Mouse (Mus musculus) CH12.LX (cell line): Measurements from ENCODE around the gene Aif1l. TPM values are rescaled to one million over a fixed set of nuclear protein-coding genes. Genes with fewer than 3 reads are reported as not detected.

Source experiments
- DNase-seq: peaks from one replicate; pipeline ENCODE4 v3.0.0-alpha.2; 2013; ENCODE audit errors: extremely low read depth
- H3K27ac ChIP-seq: 2 replicates; pipeline ENCODE4 v1.5.1; 2012; ENCODE audit warnings: low read depth, mild to moderate bottlenecking, control low read depth, moderate library complexity; ENCODE audit not compliant: insufficient read depth
- H3K27me3 ChIP-seq: replicated peaks from 2 replicates; pipeline ENCODE3; 2012; ENCODE audit warnings: inconsistent platforms
- H3K36me3 ChIP-seq, 2 experiments: replicated peaks in 1 of 2; 2 replicates each; pipeline versions ENCODE3 to v1.6.1; 2012; ENCODE audit warnings: inconsistent platforms in 1 of 2, low read length in 1 of 2, mild to moderate bottlenecking in 1 of 2, mixed read lengths in 1 of 2, moderate library complexity in 1 of 2; ENCODE audit not compliant: control insufficient read depth in 1 of 2, insufficient read depth in 1 of 2
- H3K4me1 ChIP-seq, 2 experiments: 2 replicates each; pipeline ENCODE4 v1.6.1; 2012; ENCODE audit warnings: inconsistent platforms in 1 of 2, moderate library complexity in 1 of 2; ENCODE audit not compliant: insufficient read depth in 2 of 2, control insufficient read depth in 1 of 2
- H3K4me2 ChIP-seq: 2 replicates; pipeline ENCODE4 v1.6.1; 2012; ENCODE audit warnings: low read depth, mild to moderate bottlenecking, control low read depth; ENCODE audit not compliant: poor library complexity, insufficient read depth, severe bottlenecking
- H3K4me3 ChIP-seq, 3 experiments: fragments of 150-350 bp in 1 of 3; sonication (generic) in 1 of 3; replicated peaks in 1 of 3; 2 replicates each; pipeline versions ENCODE3 to v1.5.1; 2011 to 2012; ENCODE audit warnings: low read depth in 2 of 3, low read length in 2 of 3, mild to moderate bottlenecking in 2 of 3, moderate library complexity in 2 of 3, control low read depth in 1 of 3, improper control_type of control experiment in 1 of 3, inconsistent platforms in 1 of 3, mixed read lengths in 1 of 3; ENCODE audit not compliant: poor library complexity in 1 of 3
- H3K79me2 ChIP-seq: replicated peaks from 2 replicates; pipeline ENCODE4 v1.6.1; 2012; ENCODE audit warnings: mild to moderate bottlenecking, moderate library complexity; ENCODE audit not compliant: control insufficient read depth, poor library complexity, insufficient read depth, severe bottlenecking; ENCODE audit errors: extremely low read depth
- H3K9ac ChIP-seq: 2 replicates; pipeline ENCODE4 v1.6.1; 2012; ENCODE audit warnings: low read depth, mild to moderate bottlenecking, control low read depth, moderate library complexity; ENCODE audit not compliant: insufficient read depth
- H3K9me3 ChIP-seq: replicated peaks from 2 replicates; pipeline ENCODE3; 2012; ENCODE audit warnings: low read length, inconsistent platforms, mixed read lengths
- E2F4 ChIP-seq: IDR thresholded peaks from 2 replicates; pipeline ENCODE4 v1.6.1; 2011; ENCODE audit warnings: low read depth, low read length, improper control_type of control experiment; ENCODE audit not compliant: insufficient replicate concordance
- ELF1 ChIP-seq: IDR thresholded peaks from 2 replicates; pipeline ENCODE4 v1.6.1; 2014; ENCODE audit warnings: low read depth, mild to moderate bottlenecking, inconsistent platforms, low read length, improper control_type of control experiment
- EP300 ChIP-seq: IDR thresholded peaks from 2 replicates; pipeline ENCODE4 v1.6.1; 2011; ENCODE audit warnings: low read length, improper control_type of control experiment
- ETS1 ChIP-seq: conservative IDR thresholded peaks from 2 replicates; pipeline ENCODE4 v1.6.1; 2012; ENCODE audit warnings: low read depth, mild to moderate bottlenecking, inconsistent platforms, low read length, improper control_type of control experiment, moderate library complexity
- HCFC1 ChIP-seq: IDR thresholded peaks from 2 replicates; pipeline ENCODE4 v1.6.1; 2012; ENCODE audit warnings: low read depth, mild to moderate bottlenecking, inconsistent platforms, low read length, improper control_type of control experiment
- IRF4 ChIP-seq: IDR thresholded peaks from 2 replicates; pipeline ENCODE4 v1.6.1; 2014; ENCODE audit warnings: low read depth, mild to moderate bottlenecking, inconsistent platforms, low read length, improper control_type of control experiment
- JUN ChIP-seq: IDR thresholded peaks from 2 replicates; pipeline ENCODE4 v1.6.1; 2011; ENCODE audit warnings: low read depth, mild to moderate bottlenecking, low read length, improper control_type of control experiment, moderate library complexity; ENCODE audit not compliant: insufficient read depth
- MAFK ChIP-seq: IDR thresholded peaks from 2 replicates; pipeline ENCODE4 v1.6.1; 2011; ENCODE audit warnings: low read length, improper control_type of control experiment; ENCODE audit not compliant: insufficient replicate concordance
- MAX ChIP-seq: IDR thresholded peaks from 2 replicates; pipeline ENCODE4 v1.6.1; 2011; ENCODE audit warnings: low read length, improper control_type of control experiment
- MAZ ChIP-seq: IDR thresholded peaks from 2 replicates; pipeline ENCODE4 v1.6.1; 2012; ENCODE audit warnings: low read depth, mild to moderate bottlenecking, inconsistent platforms, low read length, improper control_type of control experiment, moderate library complexity
- MEF2A ChIP-seq: IDR thresholded peaks from 2 replicates; pipeline ENCODE4 v1.6.1; 2014; ENCODE audit warnings: low read depth, mild to moderate bottlenecking, inconsistent platforms, low read length, improper control_type of control experiment, borderline replicate concordance
- MYC ChIP-seq: IDR thresholded peaks from 2 replicates; pipeline ENCODE4 v1.6.1; 2011; ENCODE audit warnings: low read depth, mild to moderate bottlenecking, improper control_type of control experiment, low read length
- NELFE ChIP-seq: IDR thresholded peaks from 2 replicates; pipeline ENCODE4 v1.6.1; 2011; ENCODE audit warnings: low read depth, low read length, improper control_type of control experiment
- NRF1 ChIP-seq: IDR thresholded peaks from 2 replicates; pipeline ENCODE4 v1.6.1; 2014; ENCODE audit warnings: low read depth, mild to moderate bottlenecking, inconsistent platforms, low read length, improper control_type of control experiment, moderate library complexity
- PAX5 ChIP-seq: IDR thresholded peaks from 2 replicates; pipeline ENCODE4 v1.6.1; 2012; ENCODE audit warnings: low read length, inconsistent platforms, mixed read lengths
- RCOR1 ChIP-seq: conservative IDR thresholded peaks from 2 replicates; pipeline ENCODE4 v1.6.1; 2012; ENCODE audit warnings: low read depth, mild to moderate bottlenecking, inconsistent platforms, low read length, improper control_type of control experiment
- SIN3A ChIP-seq: IDR thresholded peaks from 2 replicates; pipeline ENCODE4 v1.6.1; 2012; ENCODE audit warnings: low read length, improper control_type of control experiment, inconsistent platforms
- TCF12 ChIP-seq: IDR thresholded peaks from 2 replicates; pipeline ENCODE4 v1.6.1; 2014; ENCODE audit warnings: low read depth, mild to moderate bottlenecking, inconsistent platforms, low read length, improper control_type of control experiment
- UBTF ChIP-seq: IDR thresholded peaks from 2 replicates; pipeline ENCODE4 v1.6.1; 2012; ENCODE audit warnings: low read depth, mild to moderate bottlenecking, inconsistent platforms, low read length, improper control_type of control experiment, moderate library complexity
- USF1 ChIP-seq: IDR thresholded peaks from 2 replicates; pipeline ENCODE4 v1.6.1; 2014; ENCODE audit warnings: low read depth, mild to moderate bottlenecking, inconsistent platforms, low read length, improper control_type of control experiment
- USF2 ChIP-seq: conservative IDR thresholded peaks from 2 replicates; pipeline ENCODE4 v1.6.1; 2011; ENCODE audit warnings: low read depth, low read length, improper control_type of control experiment
- ZC3H11A ChIP-seq: IDR thresholded peaks from 2 replicates; pipeline ENCODE4 v1.6.1; 2012; ENCODE audit warnings: low read depth, mild to moderate bottlenecking, inconsistent platforms, low read length, improper control_type of control experiment
- ZKSCAN1 ChIP-seq: IDR thresholded peaks from 2 replicates; pipeline ENCODE4 v1.6.1; 2012; ENCODE audit warnings: low read depth, inconsistent platforms, low read length, improper control_type of control experiment, borderline replicate concordance
- ZMIZ1 ChIP-seq: IDR thresholded peaks from 2 replicates; pipeline ENCODE4 v1.6.1; 2012; ENCODE audit warnings: low read depth, mild to moderate bottlenecking, inconsistent platforms, low read length, improper control_type of control experiment
- dilution Hi-C: fragments of 300-500 bp; cut with MboI; formaldehyde crosslinking; loops from 2 replicates; pipeline ENCODE4 v1.14.3; 2020; ENCODE audit warnings: low sequenced_read_pairs; ENCODE audit not compliant: extremely low pct_unique_long_range_greater_than_20kb, extremely low pct_ligation_motif_present
- in situ Hi-C: fragments of 300-500 bp; cut with MboI; formaldehyde crosslinking; loops from 3 replicates; pipeline ENCODE4 v1.14.3; 2019; ENCODE audit warnings: low sequenced_read_pairs, low pct_ligation_motif_present, low pct_unique_long_range_greater_than_20kb, mixed read lengths
- polyA plus RNA-seq: library from polyadenylated mRNA; unstranded; fragments of >175 nt; gene quantifications from 2 replicates; pipeline ENCODE4 v1.2.1, GENCODE M21; 2012; ENCODE audit warnings: low read depth; ENCODE audit not compliant: insufficient read length
- total RNA-seq, 2 experiments: library from RNA; depleted of rRNA; stranded (reverse); fragments of 300-350 nt in 1 of 2; fragments of >200 nt in 1 of 2; gene quantifications; 2 replicates each; pipeline ENCODE4 v1.2.3; 2012 to 2014

The Aif1l gene
- total and polyA plus RNA-seq, 3 experiments, result 0.11 to 0.81 TPM; not detected in 1

DNA sequence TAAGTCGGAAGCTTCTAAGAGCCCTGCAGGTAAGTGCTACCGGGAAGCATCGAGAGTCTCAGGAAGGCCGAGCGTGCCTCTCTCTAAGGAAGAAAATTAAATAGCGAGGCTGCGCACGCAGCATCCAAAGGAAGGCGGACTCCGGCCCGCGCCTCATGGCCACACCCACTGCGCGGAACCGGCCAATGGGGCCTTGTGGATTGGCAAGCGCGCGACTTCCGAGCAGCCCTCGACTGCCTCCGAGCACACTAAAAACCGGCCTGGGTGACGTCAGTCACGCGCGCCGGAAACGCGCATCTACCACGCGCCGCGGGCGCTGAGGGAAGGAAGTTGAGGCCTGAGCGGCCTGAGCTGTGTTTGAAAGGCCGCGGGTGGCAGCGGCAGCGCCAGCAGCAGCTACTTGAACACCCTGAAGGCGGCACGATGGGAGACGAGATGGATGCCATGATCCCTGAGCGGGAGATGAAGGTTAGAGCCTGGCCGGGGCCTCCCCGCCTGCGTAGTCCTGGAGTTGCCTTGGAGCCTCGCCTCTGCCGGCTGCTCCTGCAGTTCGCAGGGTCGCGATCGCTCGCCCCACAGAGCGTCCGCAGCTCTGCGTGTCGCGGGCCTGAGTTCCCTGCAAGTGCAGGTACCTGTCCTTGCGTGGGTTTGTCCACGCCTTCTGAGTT lies 24.3 kb downstream of the Aif1l start, which contains the start of gene Nup214 (continued):
- TF ChIP-seq MAFK, result no peak
- TF ChIP-seq ZMIZ1, result no peak
- TF ChIP-seq MAZ, result no peak
- TF ChIP-seq UBTF, result no peak
- TF ChIP-seq ZC3H11A, result no peak
- TF ChIP-seq MAX, result peak; percentile 97
- TF ChIP-seq ETS1, result peak; percentile 54
- TF ChIP-seq E2F4, result peak; percentile 72; the same call in 1 of the 2 replicates
- no peak; the same call in 1 of the 2 replicates for TF ChIP-seq USF2
- TF ChIP-seq PAX5, result no peak
- peak; percentile 99 for TF ChIP-seq SIN3A
- peak; percentile 94 for TF ChIP-seq ELF1
- peak; percentile 98 for TF ChIP-seq HCFC1
- TF ChIP-seq MEF2A, result peak; percentile 74
- peak; percentile 87 for TF ChIP-seq NRF1
- peak; percentile 79 for TF ChIP-seq TCF12

DNA sequence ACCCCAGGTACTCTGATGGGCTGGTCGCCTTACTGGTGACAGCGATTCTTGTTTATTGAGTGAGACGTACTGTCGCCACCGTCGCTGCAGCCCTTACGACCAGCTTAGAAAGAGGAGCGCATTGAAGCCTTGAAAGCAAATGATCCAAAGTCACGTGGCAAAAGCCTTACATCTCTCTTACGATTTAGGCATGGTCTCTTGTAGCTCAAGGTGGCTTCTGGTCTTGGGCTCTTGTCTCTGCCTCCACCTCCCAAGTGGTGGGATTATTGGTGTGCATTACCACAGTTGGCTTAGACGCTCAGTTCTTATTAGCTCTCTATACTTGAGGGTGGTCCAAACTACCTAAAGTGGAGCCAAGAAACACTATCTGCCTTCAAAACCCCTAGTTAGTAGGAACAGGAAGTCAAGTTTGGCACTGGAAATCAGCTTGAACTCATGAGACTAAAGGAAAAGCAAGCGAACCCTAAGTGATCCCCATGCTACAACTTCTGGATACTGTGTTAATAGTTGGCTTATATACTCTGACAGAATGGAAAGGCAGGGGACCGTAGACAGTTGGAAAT lies 25.0 kb downstream of the Aif1l start:
- peaks cover 0 to 23% of the 10 kb centered on the region in 2 experiments; a peak in 2 of 4 replicates for H3K4me1 ChIP-seq
- H3K36me3 ChIP-seq, result peaks cover 21 to 36% of the 10 kb centered on the region in 2 experiments
- peak overlapping the region; percentile 77 for H3K9ac ChIP-seq
- dilution Hi-C loops (no loop called here), in situ Hi-C loops (no loop called here)
- H3K79me2 ChIP-seq, result peaks cover 19% of the 10 kb centered on the region
- H3K27ac ChIP-seq, result no peak overlapping the region
- no peak for DNase-seq
- peaks cover 36% of the 10 kb centered on the region for H3K27me3 ChIP-seq
- TF ChIP-seq RCOR1 (no peak), ZC3H11A (no peak), MYC (no peak; the same call in 1 of the 2 replicates), NELFE (no peak), EP300 (no peak), TCF12 (no peak), USF1 (no peak), ZKSCAN1 (no peak), JUN (no peak), IRF4 (no peak)
- H3K4me2 ChIP-seq, result peak overlapping the region; percentile 86
- H3K4me3 ChIP-seq, result peak overlapping the region; percentile 90 to 99 (median 95)
- no peaks in the 10 kb centered on the region for H3K9me3 ChIP-seq
